Mouse (Mus musculus) mouse trophoblast stem cell (cell line): Measurements from ENCODE around the gene Ppp2r3c.
"Not testable (repeated sequence)": the region's sequence is repeated elsewhere in the genome, so short reads cannot be mapped to it uniquely, and the experiment has no call there.

ENCODE experiments used
- in situ Hi-C, 2 experiments: fragments of 300-500 bp; cut with MseI, MboI; formaldehyde crosslinking; loops; 2 replicates in 1 of 2; 3 replicates in 1 of 2; pipeline ENCODE4 v1.15.1; 2025

Ppp2r3c gene

DNA sequence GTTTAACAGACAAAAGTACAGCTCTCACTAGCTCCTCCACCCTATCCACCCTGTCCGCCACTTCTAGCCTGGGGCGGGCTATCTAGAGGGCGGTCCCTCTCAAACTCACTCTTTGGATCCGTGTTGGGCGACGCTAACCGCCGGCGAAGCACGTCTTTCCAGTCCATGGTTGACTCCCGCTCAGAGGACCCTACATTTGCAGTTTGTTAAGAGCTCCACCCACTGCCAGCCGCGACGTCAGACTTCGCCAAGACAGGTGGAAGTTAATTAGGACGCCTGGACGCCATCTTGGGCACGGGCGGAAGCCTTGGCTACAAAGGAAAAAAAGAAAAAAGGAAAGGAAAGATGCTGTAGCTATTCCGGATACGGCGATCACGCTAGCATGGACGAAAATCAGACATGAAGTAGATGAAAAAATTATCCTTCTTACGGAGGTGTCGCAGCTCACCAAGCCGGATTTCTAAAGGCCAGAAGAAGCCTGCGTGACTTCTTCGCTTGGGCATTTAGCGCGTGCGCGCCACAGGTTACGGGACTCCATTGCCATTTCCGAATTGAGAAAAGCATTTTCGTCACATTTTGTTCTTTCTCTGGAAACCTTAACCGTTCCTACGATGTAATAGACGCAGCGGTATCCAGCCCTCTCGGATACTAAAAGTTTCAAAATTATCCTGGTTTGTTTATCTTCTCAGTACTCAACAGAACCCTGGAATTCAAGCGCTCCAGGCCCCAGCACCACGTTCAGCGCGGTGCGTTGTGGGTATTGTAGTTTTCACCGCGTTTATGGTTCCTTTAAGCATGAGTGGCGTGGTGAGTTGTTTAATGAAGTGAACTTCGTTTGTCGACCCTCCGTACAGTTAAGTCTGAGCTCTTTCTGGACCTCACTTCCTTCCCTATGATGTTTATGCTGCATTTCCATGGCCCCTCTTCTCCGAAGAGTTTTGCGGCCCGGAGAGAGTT is at the start of gene Ppp2r3c:
Ppp2r3c (minus strand) TSS at position 514 of the 957 bp plus-strand sequence.
- in situ Hi-C loops: no loop called here

DNA sequence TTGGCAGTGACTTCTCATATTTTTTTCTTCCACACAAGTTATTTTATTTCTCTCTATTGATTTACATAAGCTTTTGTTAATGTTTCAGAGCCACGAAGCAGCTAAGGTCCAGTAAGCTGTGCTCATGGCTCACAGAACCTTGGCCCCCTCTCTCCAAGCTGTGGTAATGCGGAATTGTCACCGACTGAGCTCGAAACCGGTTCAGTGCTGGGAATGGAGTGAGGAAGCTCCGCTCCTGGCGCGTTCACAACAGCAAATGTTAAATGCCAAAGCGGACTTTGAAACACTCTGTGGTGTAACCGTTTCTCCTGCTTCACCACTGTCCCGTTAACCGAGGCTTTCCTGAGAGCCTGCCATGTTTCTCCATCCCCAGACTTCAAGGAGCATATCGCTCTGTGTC is 41.8 kb upstream of the Ppp2r3c start:
- in situ Hi-C loops: no loop called here

DNA sequence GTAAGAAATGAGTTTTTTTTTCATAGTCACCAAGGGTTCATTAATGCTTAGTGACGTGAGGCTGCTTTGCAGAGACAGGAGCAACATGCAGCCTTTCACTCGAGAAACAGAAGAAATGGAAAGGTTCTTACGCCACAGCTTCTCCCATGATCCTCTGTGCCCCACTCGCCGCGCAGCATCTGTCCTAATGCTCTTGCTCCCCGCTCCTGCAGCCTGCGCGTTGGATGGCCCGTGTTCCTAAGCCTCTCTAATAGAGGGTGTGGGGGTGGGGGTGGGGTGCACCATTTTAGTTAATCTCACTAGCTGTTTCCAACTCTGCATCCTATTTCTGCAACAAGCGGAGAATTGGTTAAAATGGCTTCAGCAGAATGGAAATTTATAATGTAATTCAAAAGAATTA is 41.2 kb upstream of the Ppp2r3c start:
- in situ Hi-C loops: no loop called here

DNA sequence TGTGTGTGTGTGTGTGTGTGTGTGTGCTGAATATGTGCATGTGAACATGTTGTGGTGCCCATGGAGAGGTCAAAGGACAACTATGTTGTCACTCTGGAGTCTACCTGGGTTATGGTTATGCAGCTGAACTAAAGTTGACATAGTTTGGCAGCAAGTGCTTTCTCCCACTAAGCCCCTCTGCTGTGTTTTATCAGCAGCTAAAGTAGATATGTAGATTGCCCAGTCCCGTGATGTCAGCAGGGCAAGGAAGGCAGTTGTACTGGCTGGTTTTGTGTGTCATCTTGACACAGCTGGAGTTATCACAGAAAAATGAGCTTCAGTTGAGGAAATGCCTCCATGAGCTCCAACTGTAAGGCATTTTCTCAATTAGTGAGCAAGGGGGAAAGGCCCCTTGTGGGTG is 40.2 kb upstream of the Ppp2r3c start:
- in situ Hi-C loops: not testable (repeated sequence)

DNA sequence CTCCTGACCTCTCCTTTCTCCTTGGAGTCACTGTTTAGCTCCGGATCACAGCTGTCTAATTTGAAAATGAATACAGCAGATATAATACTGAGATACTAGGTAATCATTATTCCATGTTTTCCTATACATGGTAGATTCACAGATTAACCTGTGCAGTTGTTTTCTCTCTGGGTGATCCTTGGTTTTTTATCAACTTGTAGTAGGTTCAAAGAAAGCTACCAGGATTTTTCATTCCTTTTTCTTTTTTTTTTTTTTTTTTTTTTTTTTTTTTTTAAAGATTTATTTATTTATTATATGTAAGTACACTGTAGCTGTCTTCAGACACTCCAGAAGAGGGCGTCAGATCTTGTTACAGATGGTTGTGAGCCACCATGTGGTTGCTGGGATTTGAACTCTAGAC is 35.7 kb upstream of the Ppp2r3c start:
- in situ Hi-C loops: not testable (repeated sequence)

DNA sequence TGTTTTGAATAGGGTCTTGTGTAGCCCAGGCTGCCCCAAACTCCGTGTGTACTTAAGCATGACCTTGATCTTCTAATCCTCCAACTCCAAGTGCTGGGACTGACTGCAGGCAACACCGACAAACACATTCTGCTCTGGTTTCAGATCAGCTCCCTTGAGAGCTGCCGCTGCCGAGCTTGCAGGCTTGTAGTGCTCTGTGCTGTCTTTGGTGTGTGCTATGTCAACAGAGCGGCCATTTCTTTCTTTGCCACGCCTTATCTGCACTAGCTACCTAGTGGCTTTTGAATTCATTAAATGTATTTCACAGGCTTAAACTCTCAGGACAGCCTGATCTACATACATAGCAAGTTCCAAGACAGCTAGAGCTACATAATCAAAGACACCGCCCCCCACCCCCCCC is 30.9 kb upstream of the Ppp2r3c start:
- in situ Hi-C loops: no loop called here

DNA sequence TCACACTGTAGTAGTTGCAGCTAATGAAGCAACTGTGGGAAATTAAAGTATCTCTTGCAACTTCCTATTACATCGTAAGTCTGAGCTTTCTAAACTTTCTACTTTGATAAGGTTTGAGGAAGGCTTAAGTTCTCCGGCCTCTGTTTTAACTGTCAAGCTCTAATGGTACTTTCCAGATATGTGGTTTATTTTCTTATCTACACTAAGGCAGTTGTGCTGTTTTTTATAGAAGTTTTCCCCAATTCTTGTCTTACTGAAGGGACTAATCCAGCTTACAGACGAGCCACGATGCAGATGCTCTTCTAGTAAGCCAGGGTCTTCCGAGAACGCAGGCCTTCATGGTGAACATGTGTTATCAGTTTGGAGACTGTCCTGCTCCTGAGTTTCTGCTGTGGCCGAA is 26.6 kb upstream of the Ppp2r3c start:
- in situ Hi-C loops: no loop called here

DNA sequence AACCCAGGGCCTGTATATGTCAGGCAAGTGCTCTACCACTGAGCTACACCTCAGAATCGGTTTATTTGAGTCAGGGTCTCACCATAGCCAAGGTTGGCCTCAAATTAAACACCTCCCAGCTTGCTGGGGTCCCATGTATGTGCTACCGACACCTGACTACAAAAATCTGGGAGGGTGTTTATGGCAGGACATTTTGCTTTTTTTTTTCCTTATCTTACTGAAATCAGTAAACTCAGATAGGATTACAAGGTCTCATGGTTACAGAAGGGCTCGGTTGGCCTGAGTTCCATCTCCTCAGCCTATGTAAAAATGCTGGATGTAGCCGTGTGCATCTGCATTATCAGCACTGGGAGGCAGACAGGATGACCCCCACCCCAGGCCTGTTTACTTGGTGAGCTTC is 26.0 kb upstream of the Ppp2r3c start:
- in situ Hi-C loops: no loop called here

DNA sequence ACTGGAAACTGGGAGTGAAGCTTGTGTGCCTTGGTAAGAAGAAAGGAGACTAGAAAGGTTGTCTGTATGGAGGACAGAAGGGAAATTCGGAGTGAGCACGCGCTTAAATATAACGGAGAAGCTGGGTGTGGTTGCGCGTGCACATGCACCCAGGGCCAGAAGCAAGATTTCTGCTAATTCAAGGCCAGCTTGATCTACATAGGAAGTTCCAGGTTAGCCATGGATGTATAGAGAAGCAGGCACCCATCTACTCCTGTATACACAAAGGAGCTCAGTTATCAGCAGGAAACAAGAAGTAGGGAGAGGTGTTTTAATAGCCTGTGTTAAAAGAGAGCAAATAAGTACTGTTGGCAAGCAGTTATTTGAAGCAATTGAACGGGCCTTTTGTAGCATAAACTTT is 22.9 kb upstream of the Ppp2r3c start:
- in situ Hi-C loops: no loop called here

DNA sequence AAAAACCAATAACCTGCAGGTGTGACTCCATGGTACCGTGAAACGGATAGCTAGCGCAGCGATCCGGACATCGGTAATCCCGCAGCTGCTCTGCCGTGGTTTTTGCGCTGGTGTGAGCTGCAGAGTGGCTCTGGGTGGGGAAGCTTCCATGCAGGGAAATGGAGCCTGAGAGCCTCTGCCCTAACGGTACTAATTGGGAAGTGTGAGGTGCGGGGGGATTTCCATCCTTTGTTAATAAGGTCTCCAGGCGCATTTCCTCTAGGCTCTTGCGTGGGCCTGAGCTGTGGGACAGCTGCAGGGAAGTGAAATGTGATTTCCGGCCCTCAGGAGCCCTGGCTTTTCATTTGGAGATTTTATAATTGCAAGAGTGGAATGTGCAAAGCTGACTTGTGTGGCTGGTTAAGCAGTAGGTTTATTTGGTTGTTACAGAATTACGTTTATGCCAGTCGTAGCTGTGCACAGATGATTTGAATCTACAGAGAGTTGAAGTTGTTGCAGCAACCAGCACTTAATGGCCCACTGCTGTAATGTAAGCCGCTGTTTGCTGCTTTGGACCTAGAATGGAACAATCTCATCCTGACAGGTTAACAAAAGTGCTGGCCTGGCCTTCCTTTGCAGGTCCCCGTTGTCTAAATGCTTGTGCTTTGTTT is 19.0 kb upstream of the Ppp2r3c start:
- in situ Hi-C loops: no loop called here

DNA sequence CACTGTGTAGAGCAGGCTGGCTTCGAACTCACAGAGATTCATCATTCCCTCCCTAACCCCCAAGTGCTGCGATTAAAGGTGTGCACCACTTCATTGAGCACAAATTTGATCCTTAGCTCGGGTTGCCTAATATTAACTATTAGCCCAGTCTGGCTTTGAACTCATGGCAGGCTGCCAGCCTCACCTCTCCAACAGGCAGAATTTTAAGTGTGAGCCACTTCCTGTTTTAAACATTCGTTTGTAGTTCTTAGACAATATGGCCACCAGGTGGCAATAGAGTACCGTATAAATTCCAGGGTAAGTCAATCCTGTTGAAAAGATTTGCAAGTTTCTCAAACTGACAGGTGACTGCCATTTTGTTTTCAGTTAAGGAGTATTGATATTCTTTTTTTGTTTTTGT is 12.4 kb upstream of the Ppp2r3c start:
- in situ Hi-C loops: loop anchor here (5.0 kb wide), 1 partner anchor 182 kb away; no protein-coding TSS in a partner anchor

DNA sequence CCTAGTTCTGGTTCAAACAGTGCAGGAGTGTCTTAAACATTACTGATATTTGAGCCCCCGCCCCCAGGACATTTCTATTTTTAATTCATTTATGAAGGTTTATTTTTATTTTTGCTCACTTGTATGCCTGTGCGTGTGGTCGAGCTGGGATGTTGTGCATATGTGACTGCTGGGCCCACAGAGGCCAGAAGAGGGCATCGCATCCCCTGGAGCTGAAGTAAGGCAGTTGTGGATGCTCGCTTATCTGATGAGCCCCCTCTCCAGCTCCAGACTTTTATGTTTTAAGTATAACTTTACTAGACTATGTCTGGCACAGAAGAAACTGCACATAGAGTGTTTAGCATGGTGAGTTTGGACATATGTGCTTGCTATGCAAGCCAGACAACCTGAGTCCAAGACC is 11.1 kb upstream of the Ppp2r3c start:
- in situ Hi-C loops: no loop called here

DNA sequence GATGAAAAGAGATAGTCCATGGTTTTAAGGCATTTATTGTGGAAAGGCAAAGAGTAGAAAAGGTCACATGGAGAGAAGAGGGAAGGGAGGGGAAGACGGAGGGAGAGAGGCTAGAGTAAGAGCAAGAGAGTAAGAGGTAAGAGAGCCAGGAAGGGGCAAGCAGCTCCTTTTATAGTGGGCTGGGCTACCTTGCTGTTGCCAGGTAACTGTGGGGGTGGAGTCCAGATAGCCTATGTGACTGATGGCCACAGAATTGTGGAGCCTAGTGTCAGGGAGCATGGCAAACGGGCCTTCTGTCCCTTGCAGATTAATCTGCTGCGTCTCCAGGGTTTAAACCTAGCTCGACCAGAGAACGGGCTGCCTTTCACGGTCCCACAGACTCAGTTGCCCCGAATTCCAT is 9.0 kb upstream of the Ppp2r3c start:
- in situ Hi-C loops: no loop called here

DNA sequence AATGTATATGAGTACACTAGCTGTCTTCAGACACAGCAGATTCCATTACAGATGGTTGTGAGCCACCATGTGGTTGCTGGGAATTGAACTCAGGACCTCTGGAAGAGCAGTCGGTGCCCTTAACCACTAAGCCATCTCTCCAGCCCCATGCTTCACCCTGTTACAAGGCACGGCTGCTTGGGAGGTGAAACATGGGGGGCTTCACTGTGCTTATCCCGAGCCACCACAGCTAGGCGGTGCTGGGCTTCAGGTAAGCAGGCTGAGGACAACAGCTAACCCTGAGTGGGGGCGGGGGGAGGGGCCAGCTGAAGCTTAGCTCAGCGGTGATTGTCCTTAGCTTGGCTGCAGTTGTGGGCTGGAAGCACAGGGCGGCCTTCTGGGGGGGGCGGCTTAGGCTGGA is 6.7 kb upstream of the Ppp2r3c start:
- in situ Hi-C loops: no loop called here

DNA sequence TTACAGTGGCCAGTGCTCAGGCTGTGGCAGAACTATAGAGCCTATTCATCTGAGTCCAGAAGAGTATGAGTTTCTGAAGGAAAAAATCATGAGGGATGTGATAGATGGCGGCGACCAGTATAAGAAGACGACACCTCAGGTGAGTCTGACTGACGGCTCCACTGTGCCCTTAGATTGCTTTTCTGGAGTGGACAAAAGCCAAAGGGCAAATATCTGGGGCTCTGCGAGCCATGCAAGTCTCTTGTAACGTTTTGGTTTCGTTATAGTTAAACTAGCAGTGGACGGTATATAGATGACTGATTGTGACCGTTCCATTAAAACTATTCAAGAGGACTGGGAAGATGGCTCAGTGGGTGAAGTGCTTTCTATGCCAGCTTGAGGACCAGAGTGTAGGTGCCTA is 5.9 kb upstream of the Ppp2r3c start:
- in situ Hi-C loops: no loop called here

DNA sequence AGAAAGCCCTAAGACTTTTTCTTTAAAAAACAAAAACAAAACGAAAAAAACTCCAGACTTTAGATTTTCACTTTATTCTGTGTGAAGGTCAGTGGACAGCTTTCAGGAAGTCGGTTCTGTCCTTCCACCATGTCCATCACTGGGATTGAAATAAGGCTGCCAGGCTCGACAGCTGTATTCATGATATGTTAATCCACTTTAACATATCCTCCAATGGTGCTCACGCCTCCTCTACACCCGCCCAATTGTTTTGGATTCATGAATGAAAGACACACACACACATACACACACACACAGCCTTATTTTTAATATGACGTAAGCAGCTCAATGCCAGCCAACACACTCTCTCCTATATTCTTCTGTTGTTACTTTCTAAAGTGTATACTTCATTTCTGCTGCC is 4.8 kb upstream of the Ppp2r3c start:
- in situ Hi-C loops: no loop called here

DNA sequence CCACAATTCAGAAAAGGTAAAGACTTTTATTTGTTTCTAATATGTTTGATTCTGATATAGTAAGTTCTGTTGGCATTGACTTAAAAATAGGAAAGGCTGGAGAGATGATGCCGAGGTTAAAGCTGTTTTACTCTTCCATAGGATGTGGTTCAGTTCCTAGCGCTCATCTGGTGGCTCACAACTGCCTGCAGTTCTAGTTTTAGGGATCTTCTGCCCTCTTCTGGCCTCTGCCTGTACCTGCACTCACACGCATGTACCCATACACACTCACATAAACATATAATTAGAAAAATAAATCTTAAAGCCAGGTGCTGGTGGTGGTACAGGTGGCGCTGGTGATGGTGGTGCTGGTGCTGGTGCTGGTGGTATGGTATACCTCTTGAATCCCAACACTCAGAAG is 3.6 kb upstream of the Ppp2r3c start:
- in situ Hi-C loops: no loop called here

DNA sequence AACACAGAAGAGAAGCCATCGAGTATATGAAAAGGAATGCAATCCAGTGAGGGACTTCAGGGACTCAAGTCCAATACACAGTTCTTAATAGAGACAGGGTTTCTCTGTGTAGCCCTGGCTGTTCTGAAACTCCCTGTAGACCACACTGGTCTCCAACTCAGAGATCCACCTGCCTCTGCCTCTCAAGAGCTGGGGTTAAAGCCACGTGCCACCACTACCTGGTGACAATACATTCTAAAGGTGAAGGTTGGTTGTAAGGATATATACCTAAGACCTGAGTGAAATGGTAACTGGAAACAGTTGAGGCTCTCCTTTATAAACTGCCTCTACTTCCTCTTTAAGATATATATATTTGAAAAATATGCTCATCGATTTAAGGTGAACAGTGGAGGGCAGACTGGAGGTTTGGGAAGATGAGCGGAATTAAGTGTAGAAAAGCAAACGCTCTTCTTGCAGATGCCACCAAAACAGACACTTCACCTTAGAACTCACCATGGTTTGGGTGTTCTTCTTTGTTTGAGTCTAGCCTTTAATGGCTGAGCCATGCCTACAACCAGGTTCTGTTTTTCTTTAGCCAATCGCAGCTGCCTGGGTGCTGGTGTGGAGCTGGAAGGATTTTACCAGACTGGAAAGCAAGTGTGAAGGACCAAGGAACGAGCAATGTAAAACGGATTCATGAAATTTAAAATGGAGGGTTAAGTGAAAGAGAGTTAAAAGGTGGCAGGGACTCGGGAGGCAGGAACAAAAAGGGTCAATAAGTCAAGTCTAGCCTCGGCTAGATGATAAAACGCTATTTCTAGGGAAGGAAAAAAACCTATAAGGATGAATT is 1.1 kb downstream of the Ppp2r3c start:
- in situ Hi-C loops: no loop called here

DNA sequence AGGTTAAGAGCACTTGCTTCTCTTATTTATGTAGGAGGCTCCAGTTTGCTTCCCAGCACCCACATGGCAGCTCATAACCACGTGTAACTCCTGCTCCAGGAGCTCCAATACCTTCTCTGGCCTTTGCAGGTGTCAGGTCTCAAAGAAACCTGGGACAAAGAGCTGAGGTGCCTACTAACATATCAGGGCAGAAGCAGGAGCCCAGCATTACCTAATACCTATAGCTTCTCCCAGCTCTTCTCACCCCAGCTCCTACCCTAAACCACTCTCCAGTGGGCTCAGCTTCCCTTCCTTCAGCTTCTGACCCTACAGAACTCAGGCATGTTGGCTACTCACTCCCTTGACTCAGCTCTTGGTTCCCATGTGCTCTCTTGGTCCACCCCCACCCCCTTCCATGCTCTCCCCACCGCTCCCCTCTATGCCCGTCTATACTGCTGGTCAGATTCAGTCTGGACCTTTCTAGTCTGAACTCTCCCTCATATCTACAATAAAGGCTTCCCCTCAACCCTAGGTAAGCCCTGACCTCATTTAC is 1.9 kb downstream of the Ppp2r3c start:
- in situ Hi-C loops: no loop called here

DNA sequence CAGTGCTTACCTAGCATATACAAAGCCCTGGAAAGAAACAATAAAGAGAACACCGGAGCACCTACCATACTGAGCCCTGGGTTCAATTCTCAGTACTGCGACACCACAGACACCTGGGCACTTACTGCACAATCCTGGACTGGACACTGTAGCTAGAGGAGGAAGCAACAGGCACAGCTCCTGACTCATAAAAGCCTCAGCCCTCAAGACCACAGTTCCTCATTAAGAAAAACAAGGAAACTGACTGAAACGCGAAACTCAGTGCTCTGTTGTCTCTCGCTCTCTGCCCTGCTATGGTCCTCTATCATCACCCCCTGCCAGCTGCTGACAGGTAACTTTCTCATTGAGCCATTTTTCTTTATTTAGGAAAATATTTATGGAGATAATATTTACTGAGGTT is 3.5 kb downstream of the Ppp2r3c start, which contains the start of gene 1110008L16Rik:
1110008L16Rik (plus strand) TSS at position 242 of the 400 bp plus-strand sequence.
- in situ Hi-C loops: no loop called here

DNA sequence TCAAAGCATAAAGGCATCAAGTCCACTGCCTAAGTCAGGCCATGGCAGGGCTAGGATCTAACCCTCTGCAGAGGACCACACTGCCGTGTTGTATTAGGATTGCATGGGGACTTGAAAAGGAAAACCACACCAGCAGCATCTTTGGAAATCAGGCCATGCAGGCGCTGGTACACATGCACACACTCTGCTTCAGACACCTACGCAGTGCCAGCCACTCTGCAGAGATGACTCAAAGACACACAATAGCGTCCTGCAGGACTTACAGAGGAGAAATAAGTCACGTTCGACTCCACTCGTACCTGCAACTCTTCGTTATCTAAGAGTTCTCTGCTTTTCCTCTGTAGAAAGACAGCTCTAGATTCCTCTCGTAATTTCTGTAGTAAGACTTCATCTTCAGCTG is 4.7 kb downstream of the Ppp2r3c start:
- in situ Hi-C loops: no loop called here

DNA sequence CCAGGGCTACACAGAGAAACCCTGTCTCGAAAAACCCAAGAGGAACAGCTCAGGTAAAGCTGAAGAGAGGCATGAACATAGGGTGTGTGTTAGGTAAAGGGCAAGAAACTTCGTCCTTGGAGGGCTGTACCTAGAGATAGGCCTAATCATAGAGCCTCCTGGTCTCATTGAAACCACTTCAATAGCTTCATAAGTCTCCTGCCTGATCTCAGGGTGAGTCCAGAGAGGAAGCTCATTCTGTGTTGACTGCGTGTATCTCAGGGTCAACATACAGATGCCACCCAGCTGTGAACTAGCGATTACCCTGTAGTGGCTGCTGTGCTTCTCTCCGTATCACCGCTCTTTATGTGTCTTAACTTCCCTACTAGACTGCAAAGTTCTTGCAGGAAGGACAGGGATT is 25.2 kb downstream of the Ppp2r3c start:
- in situ Hi-C loops: not testable (repeated sequence)
